Mouse (Mus musculus) CH12.LX (cell line): ENCODE data around the gene Poc1b. TPM values are rescaled to one million over a fixed set of nuclear protein-coding genes. Genes with fewer than 3 reads are reported as not detected.

Source experiments
- DNase-seq: peaks from one replicate; pipeline ENCODE4 v3.0.0-alpha.2; 2013; ENCODE audit errors: extremely low read depth
- H3K27ac ChIP-seq: 2 replicates; pipeline ENCODE4 v1.5.1; 2012; ENCODE audit warnings: low read depth, mild to moderate bottlenecking, control low read depth, moderate library complexity; ENCODE audit not compliant: insufficient read depth
- H3K27me3 ChIP-seq: replicated peaks from 2 replicates; pipeline ENCODE3; 2012; ENCODE audit warnings: inconsistent platforms
- H3K36me3 ChIP-seq, 2 experiments: replicated peaks in 1 of 2; 2 replicates each; pipeline versions ENCODE3 to v1.6.1; 2012; ENCODE audit warnings: inconsistent platforms in 1 of 2, low read length in 1 of 2, mild to moderate bottlenecking in 1 of 2, mixed read lengths in 1 of 2, moderate library complexity in 1 of 2; ENCODE audit not compliant: control insufficient read depth in 1 of 2, insufficient read depth in 1 of 2
- H3K4me1 ChIP-seq, 2 experiments: 2 replicates each; pipeline ENCODE4 v1.6.1; 2012; ENCODE audit warnings: inconsistent platforms in 1 of 2, moderate library complexity in 1 of 2; ENCODE audit not compliant: insufficient read depth in 2 of 2, control insufficient read depth in 1 of 2
- H3K4me2 ChIP-seq: 2 replicates; pipeline ENCODE4 v1.6.1; 2012; ENCODE audit warnings: low read depth, mild to moderate bottlenecking, control low read depth; ENCODE audit not compliant: poor library complexity, insufficient read depth, severe bottlenecking
- H3K4me3 ChIP-seq, 3 experiments: fragments of 150-350 bp in 1 of 3; sonication (generic) in 1 of 3; replicated peaks in 1 of 3; 2 replicates each; pipeline versions ENCODE3 to v1.5.1; 2011 to 2012; ENCODE audit warnings: low read depth in 2 of 3, low read length in 2 of 3, mild to moderate bottlenecking in 2 of 3, moderate library complexity in 2 of 3, control low read depth in 1 of 3, improper control_type of control experiment in 1 of 3, inconsistent platforms in 1 of 3, mixed read lengths in 1 of 3; ENCODE audit not compliant: poor library complexity in 1 of 3
- H3K79me2 ChIP-seq: replicated peaks from 2 replicates; pipeline ENCODE4 v1.6.1; 2012; ENCODE audit warnings: mild to moderate bottlenecking, moderate library complexity; ENCODE audit not compliant: control insufficient read depth, poor library complexity, insufficient read depth, severe bottlenecking; ENCODE audit errors: extremely low read depth
- H3K9ac ChIP-seq: 2 replicates; pipeline ENCODE4 v1.6.1; 2012; ENCODE audit warnings: low read depth, mild to moderate bottlenecking, control low read depth, moderate library complexity; ENCODE audit not compliant: insufficient read depth
- H3K9me3 ChIP-seq: replicated peaks from 2 replicates; pipeline ENCODE3; 2012; ENCODE audit warnings: low read length, inconsistent platforms, mixed read lengths
- BHLHE40 ChIP-seq: IDR thresholded peaks from 2 replicates; pipeline ENCODE4 v1.6.1; 2011; ENCODE audit warnings: mild to moderate bottlenecking, low read depth, low read length, improper control_type of control experiment
- CHD2 ChIP-seq: IDR thresholded peaks from 2 replicates; pipeline ENCODE4 v1.6.1; 2011; ENCODE audit warnings: low read length, improper control_type of control experiment
- CTCF ChIP-seq, 2 experiments: IDR thresholded peaks in 1 of 2; conservative IDR thresholded peaks in 1 of 2; 2 replicates each; pipeline ENCODE4 v1.5.1; 2011 to 2012; ENCODE audit warnings: low read depth in 2 of 2, low read length in 2 of 2, improper control_type of control experiment in 1 of 2, inconsistent platforms in 1 of 2, mild to moderate bottlenecking in 1 of 2, moderate library complexity in 1 of 2
- ELF1 ChIP-seq: IDR thresholded peaks from 2 replicates; pipeline ENCODE4 v1.6.1; 2014; ENCODE audit warnings: low read depth, mild to moderate bottlenecking, inconsistent platforms, low read length, improper control_type of control experiment
- ETS1 ChIP-seq: conservative IDR thresholded peaks from 2 replicates; pipeline ENCODE4 v1.6.1; 2012; ENCODE audit warnings: low read depth, mild to moderate bottlenecking, inconsistent platforms, low read length, improper control_type of control experiment, moderate library complexity
- JUN ChIP-seq: IDR thresholded peaks from 2 replicates; pipeline ENCODE4 v1.6.1; 2011; ENCODE audit warnings: low read depth, mild to moderate bottlenecking, low read length, improper control_type of control experiment, moderate library complexity; ENCODE audit not compliant: insufficient read depth
- JUND ChIP-seq: conservative IDR thresholded peaks from 2 replicates; pipeline ENCODE4 v1.6.1; 2011; ENCODE audit warnings: low read depth, low read length, improper control_type of control experiment
- MAFK ChIP-seq: IDR thresholded peaks from 2 replicates; pipeline ENCODE4 v1.6.1; 2011; ENCODE audit warnings: low read length, improper control_type of control experiment; ENCODE audit not compliant: insufficient replicate concordance
- MAX ChIP-seq: IDR thresholded peaks from 2 replicates; pipeline ENCODE4 v1.6.1; 2011; ENCODE audit warnings: low read length, improper control_type of control experiment
- MXI1 ChIP-seq: IDR thresholded peaks from 2 replicates; pipeline ENCODE4 v1.6.1; 2011; ENCODE audit warnings: mild to moderate bottlenecking, low read depth, low read length, improper control_type of control experiment
- MYC ChIP-seq: IDR thresholded peaks from 2 replicates; pipeline ENCODE4 v1.6.1; 2011; ENCODE audit warnings: low read depth, mild to moderate bottlenecking, improper control_type of control experiment, low read length
- PAX5 ChIP-seq: IDR thresholded peaks from 2 replicates; pipeline ENCODE4 v1.6.1; 2012; ENCODE audit warnings: low read length, inconsistent platforms, mixed read lengths
- POLR2AphosphoS2 ChIP-seq: IDR thresholded peaks from 2 replicates; pipeline ENCODE4 v1.6.1; 2011; ENCODE audit warnings: low read depth, low read length, improper control_type of control experiment
- RAD21 ChIP-seq: IDR thresholded peaks from 2 replicates; pipeline ENCODE4 v1.6.1; 2011; ENCODE audit warnings: low read depth, mild to moderate bottlenecking, low read length, improper control_type of control experiment, moderate library complexity
- SIN3A ChIP-seq: IDR thresholded peaks from 2 replicates; pipeline ENCODE4 v1.6.1; 2012; ENCODE audit warnings: low read length, improper control_type of control experiment, inconsistent platforms
- SMC3 ChIP-seq: IDR thresholded peaks from 2 replicates; pipeline ENCODE4 v1.6.1; 2011; ENCODE audit warnings: low read depth, low read length, improper control_type of control experiment
- USF2 ChIP-seq: conservative IDR thresholded peaks from 2 replicates; pipeline ENCODE4 v1.6.1; 2011; ENCODE audit warnings: low read depth, low read length, improper control_type of control experiment
- ZKSCAN1 ChIP-seq: IDR thresholded peaks from 2 replicates; pipeline ENCODE4 v1.6.1; 2012; ENCODE audit warnings: low read depth, inconsistent platforms, low read length, improper control_type of control experiment, borderline replicate concordance
- ZNF384 ChIP-seq: IDR thresholded peaks from 2 replicates; pipeline ENCODE4 v1.6.1; 2012; ENCODE audit warnings: low read depth, low read length, improper control_type of control experiment, inconsistent platforms
- dilution Hi-C: fragments of 300-500 bp; cut with MboI; formaldehyde crosslinking; loops from 2 replicates; pipeline ENCODE4 v1.14.3; 2020; ENCODE audit warnings: low sequenced_read_pairs; ENCODE audit not compliant: extremely low pct_unique_long_range_greater_than_20kb, extremely low pct_ligation_motif_present
- in situ Hi-C: fragments of 300-500 bp; cut with MboI; formaldehyde crosslinking; loops from 3 replicates; pipeline ENCODE4 v1.14.3; 2019; ENCODE audit warnings: low sequenced_read_pairs, low pct_ligation_motif_present, low pct_unique_long_range_greater_than_20kb, mixed read lengths
- polyA plus RNA-seq: library from polyadenylated mRNA; unstranded; fragments of >175 nt; gene quantifications from 2 replicates; pipeline ENCODE4 v1.2.1, GENCODE M21; 2012; ENCODE audit warnings: low read depth; ENCODE audit not compliant: insufficient read length
- total RNA-seq, 2 experiments: library from RNA; depleted of rRNA; stranded (reverse); fragments of 300-350 nt in 1 of 2; fragments of >200 nt in 1 of 2; gene quantifications; 2 replicates each; pipeline ENCODE4 v1.2.3; 2012 to 2014

The Poc1b gene
- total and polyA plus RNA-seq, 3 experiments = 3.8 to 18.2 (median 5.6) TPM

GRCm38 (mm10) chr10:99097374-99097773 is 9.5 kb upstream of the Poc1b start:
- H3K9ac ChIP-seq = no peak overlapping the region
- H3K9me3 ChIP-seq = peaks cover 5% of the 10 kb centered on the region

GRCm38 (mm10) chr10:99105522-99105921 is 1.3 kb upstream of the Poc1b start:
- H3K4me3 ChIP-seq = peak overlapping the region in 2 of 3 experiments; percentile 82 to 92
- in situ Hi-C loops = no loop called here
- H3K36me3 ChIP-seq = peaks cover 7 to 30% of the 10 kb centered on the region in 2 experiments
- peaks cover 21% of the 10 kb centered on the region for H3K9me3 ChIP-seq
- DNase-seq = no peak
- H3K4me1 ChIP-seq = peaks cover 8 to 20% of the 10 kb centered on the region in 2 experiments
- peak overlapping the region; percentile 94; the same call in 1 of the 2 replicates for H3K4me2 ChIP-seq
- TF ChIP-seq MAFK = peak; percentile 99
- no peak for TF ChIP-seq USF2
- TF ChIP-seq, all 38 proteins: peak for 1
- no peak overlapping the region for H3K27ac ChIP-seq
- dilution Hi-C loops = no loop called here
- H3K79me2 ChIP-seq = no peaks in the 10 kb centered on the region
- no peaks in the 10 kb centered on the region for H3K27me3 ChIP-seq
- H3K9ac ChIP-seq = no peak overlapping the region; the same call in 1 of the 2 replicates

More at GRCm38 (mm10) chr10:99097374-99097773, 9.5 kb upstream of the Poc1b start:
- Histone ChIP-seq H3K4me2 (no peak overlapping the region), H3K4me3 (no peak overlapping the region), H3K79me2 (no peaks in the 10 kb centered on the region), H3K27me3 (no peaks in the 10 kb centered on the region), H3K4me1 (peaks cover 6 to 14% of the 10 kb centered on the region in 2 experiments; a peak in 3 of 4 replicates), H3K36me3 (peaks cover 0 to 6% of the 10 kb centered on the region in 2 experiments), H3K27ac (no peak overlapping the region)
- in situ Hi-C loops = loop anchor here (25.0 kb wide), 3 partner anchors 185 to 610 kb away; partner anchors contain the start of gene Atp2b1
- dilution Hi-C loops = no loop called here
- TF ChIP-seq CTCF (conservative IDR thresholded peaks at IDR 0.05 in 1 of 2, IDR thresholded peaks at IDR 0.05 in 1 of 2; ENCODE audit: low read depth in 2 of 2, low read length in 2 of 2) (peak; percentile 56 to 62), RAD21 (peak; percentile 20), JUND (no peak), POLR2AphosphoS2 (no peak), SMC3 (peak; percentile 40; the same call in 1 of the 2 replicates)
- DNase-seq = no peak

GRCm38 (mm10) chr10:99106311-99106702 is 529 bp upstream of the Poc1b start:
- Histone ChIP-seq H3K36me3 (peaks cover 7 to 36% of the 10 kb centered on the region in 2 experiments), H3K27ac (peak overlapping the region; percentile 90)
- in situ Hi-C loops = no loop called here

More at GRCm38 (mm10) chr10:99106311-99106702, 529 bp upstream of the Poc1b start:
- peak overlapping the region; percentile 94 for H3K4me2 ChIP-seq
- no peak for DNase-seq
- dilution Hi-C loops = no loop called here
- H3K79me2 ChIP-seq = no peaks in the 10 kb centered on the region
- H3K9me3 ChIP-seq = peaks cover 21% of the 10 kb centered on the region
- H3K9ac ChIP-seq = peak overlapping the region; percentile 89
- peak overlapping the region; percentile 80 to 92 (median 82) for H3K4me3 ChIP-seq
- H3K4me1 ChIP-seq = peaks cover 12 to 26% of the 10 kb centered on the region in 2 experiments
- H3K27me3 ChIP-seq = no peaks in the 10 kb centered on the region
- 0 out of 2 replicates have a peak, but pooled peaks have one; percentile 32 for TF ChIP-seq ZNF384
- TF ChIP-seq MYC = peak; percentile 90
- TF ChIP-seq SIN3A = 0 out of 2 replicates have a peak, but pooled peaks have one; percentile 18
- TF ChIP-seq MAX = peak; percentile 92
- no peak for TF ChIP-seq CHD2
- TF ChIP-seq JUN = no peak
- TF ChIP-seq ZKSCAN1 = no peak
- TF ChIP-seq ETS1 = no peak
- 0 out of 2 replicates have a peak, but pooled peaks have one; percentile 30 for TF ChIP-seq BHLHE40
- no peak for TF ChIP-seq PAX5
- no peak for TF ChIP-seq ELF1
- TF ChIP-seq RAD21 = no peak
- peak; percentile 57; the same call in 1 of the 2 replicates for TF ChIP-seq MXI1
- TF ChIP-seq, all 38 proteins: peak for 6
